Mouse (Mus musculus): Measurements from ENCODE around the gene Rwdd1. TPM values are rescaled to one million over a fixed set of nuclear protein-coding genes. Genes with fewer than 3 reads are reported as not detected.
"Not testable (repeated sequence)": the region's sequence is repeated elsewhere in the genome, so short reads cannot be mapped to it uniquely, and the experiment has no call there.

The Rwdd1 gene
- 115 and 176 TPM in 2 replicates for total RNA-seq (2017)

- ATAC-seq (replicated peaks in 1 of 2; ENCODE audit: insufficient read depth in 1 of 2, low FRiP score in 2 of 2, low TSS enrichment in 1 of 2, low read depth in 1 of 2, poor library complexity in 2 of 2, severe bottlenecking in 2 of 2) = peak; percentile 98
Observed at GRCm38 (mm10) chr10:34019302-34020075, at the start of gene Rwdd1. Gene Rwdd1, minus strand, starts transcription at chr10:34019624.

GRCm38 (mm10) chr10:34066591-34066990, 47.2 kb upstream of the Rwdd1 start:
- no peak for ATAC-seq (replicated peaks in 1 of 2; ENCODE audit: insufficient read depth in 1 of 2, low FRiP score in 2 of 2, low TSS enrichment in 1 of 2, low read depth in 1 of 2, poor library complexity in 2 of 2, severe bottlenecking in 2 of 2)

- ATAC-seq (replicated peaks in 1 of 2; ENCODE audit: insufficient read depth in 1 of 2, low FRiP score in 2 of 2, low TSS enrichment in 1 of 2, low read depth in 1 of 2, poor library complexity in 2 of 2, severe bottlenecking in 2 of 2) = peak; percentile 66 to 71
Observed at GRCm38 (mm10) chr10:34053987-34054386, 34.6 kb upstream of the Rwdd1 start.

GRCm38 (mm10) chr10:34044210-34044609, 24.8 kb upstream of the Rwdd1 start, which contains the start of gene Calhm4:
Gene Calhm4, minus strand, starts transcription at chr10:34044310.
- ATAC-seq (replicated peaks in 1 of 2; ENCODE audit: insufficient read depth in 1 of 2, low FRiP score in 2 of 2, low TSS enrichment in 1 of 2, low read depth in 1 of 2, poor library complexity in 2 of 2, severe bottlenecking in 2 of 2) = no peak

- no peak for ATAC-seq (replicated peaks in 1 of 2; ENCODE audit: insufficient read depth in 1 of 2, low FRiP score in 2 of 2, low TSS enrichment in 1 of 2, low read depth in 1 of 2, poor library complexity in 2 of 2, severe bottlenecking in 2 of 2)
Observed at GRCm38 (mm10) chr10:34037401-34037800, 18.0 kb upstream of the Rwdd1 start, which contains the start of gene Trappc3l. Gene Trappc3l, plus strand, starts transcription at chr10:34037597.

DNA sequence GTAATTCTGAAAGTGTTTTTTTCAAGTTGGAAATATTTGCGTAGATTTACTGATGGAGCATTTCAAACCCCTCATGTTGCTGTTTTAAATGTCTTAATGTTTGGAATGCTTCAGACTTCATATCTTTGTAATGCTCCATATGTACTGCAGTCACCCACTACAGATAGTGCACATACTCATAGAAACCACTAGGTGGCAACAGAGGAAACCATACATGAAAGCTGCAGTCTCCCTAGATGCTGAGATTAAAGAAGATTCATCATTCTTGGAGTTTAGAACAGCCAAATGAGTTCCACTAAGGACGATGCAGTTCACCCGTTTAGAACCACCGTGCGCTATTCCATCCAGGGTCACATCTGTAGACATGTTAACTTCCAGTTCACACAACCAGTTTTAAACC, 17.2 kb upstream of the Rwdd1 start:
- peak; percentile 80 to 82; a peak in 3 of 4 replicates for ATAC-seq (replicated peaks in 1 of 2; ENCODE audit: insufficient read depth in 1 of 2, low FRiP score in 2 of 2, low TSS enrichment in 1 of 2, low read depth in 1 of 2, poor library complexity in 2 of 2, severe bottlenecking in 2 of 2)

DNA sequence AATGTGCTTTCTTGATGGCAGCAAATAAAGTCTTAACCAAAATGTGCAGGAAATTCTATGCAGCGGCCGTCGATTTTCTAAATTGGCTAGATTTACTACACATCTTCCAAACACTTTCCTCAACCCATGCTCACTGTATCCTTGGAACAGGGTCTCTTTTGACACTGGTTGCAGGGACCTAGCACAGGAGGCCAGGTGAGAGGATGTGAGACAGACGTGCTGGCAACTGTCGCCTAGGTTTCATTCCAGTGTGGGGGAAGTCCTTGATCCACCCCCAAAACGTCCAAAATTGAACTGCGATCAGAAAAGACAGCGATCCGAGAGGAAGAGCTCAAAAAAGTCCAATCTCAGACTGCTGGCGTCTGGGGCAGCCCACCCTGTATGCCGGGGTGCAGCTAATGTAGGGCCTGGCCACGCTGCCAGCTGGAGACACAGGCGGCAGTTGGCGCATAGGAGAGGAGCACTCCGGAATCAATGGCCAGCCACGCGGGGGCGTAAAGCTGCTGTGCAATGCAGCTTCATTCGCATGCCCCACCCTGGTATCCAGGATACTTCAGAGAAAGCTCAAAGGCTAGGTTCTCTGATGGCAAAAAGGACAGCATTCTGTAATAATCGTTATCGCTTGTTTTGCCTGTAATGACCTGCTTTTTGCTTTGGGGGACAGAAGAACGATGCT, 14.3 kb upstream of the Rwdd1 start:
- ATAC-seq (replicated peaks in 1 of 2; ENCODE audit: insufficient read depth in 1 of 2, low FRiP score in 2 of 2, low TSS enrichment in 1 of 2, low read depth in 1 of 2, poor library complexity in 2 of 2, severe bottlenecking in 2 of 2) = peak; percentile 94

- ATAC-seq (replicated peaks in 1 of 2; ENCODE audit: insufficient read depth in 1 of 2, low FRiP score in 2 of 2, low TSS enrichment in 1 of 2, low read depth in 1 of 2, poor library complexity in 2 of 2, severe bottlenecking in 2 of 2) = peak in 1 of 2 experiments; percentile 35; a peak in 1 of 4 replicates
Observed at GRCm38 (mm10) chr10:34030322-34030721, 10.9 kb upstream of the Rwdd1 start.

DNA sequence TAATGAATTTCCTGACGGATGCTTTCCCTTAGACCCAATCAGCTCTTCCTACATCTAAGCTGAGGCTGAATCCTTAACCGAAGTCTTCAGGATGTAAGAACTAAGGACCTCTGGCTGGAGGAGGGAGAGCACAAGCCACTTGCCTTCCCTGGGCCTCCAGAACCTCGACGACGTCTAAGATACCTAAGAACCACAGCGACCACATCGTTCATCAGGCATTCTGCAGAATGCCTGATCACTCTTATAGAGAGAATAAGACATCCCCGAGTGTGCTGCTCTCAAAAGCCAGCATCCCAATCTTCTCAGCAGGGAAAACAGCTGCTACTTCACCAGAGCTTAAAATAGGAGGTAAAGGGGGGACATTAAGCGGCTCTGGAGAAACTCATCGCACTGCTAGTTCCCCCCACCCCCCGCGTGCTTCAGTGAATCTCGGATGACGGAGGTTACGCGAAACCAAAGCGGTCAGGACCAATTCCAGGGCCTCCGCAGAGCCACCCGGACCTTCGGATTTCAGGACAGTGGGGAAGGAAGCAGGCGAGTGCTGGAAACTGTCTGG, 600 bp downstream of the Rwdd1 start:
- 0 out of 4 replicates have a peak, but pooled peaks of 1 of the 2 experiments have one; percentile 4 for ATAC-seq (replicated peaks in 1 of 2; ENCODE audit: insufficient read depth in 1 of 2, low FRiP score in 2 of 2, low TSS enrichment in 1 of 2, low read depth in 1 of 2, poor library complexity in 2 of 2, severe bottlenecking in 2 of 2)

DNA sequence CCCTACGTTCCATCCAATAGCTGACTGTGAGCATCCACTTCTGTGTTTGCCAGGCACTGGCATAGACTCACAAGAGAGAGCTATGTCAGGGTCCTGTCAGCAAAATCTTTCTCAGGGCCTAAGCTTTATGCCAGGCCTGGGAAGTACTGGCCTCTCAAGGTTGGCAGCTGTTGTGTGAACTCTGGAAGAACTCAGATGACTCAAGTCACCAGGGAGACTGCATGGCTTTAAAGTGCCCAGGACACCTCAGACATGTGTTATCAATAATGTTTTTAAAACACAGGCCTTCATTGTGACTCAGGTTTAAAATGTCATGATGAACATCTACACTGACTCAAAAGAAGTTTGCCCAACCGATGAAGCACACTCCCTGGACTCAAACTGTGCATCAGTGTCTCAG, 6.2 kb downstream of the Rwdd1 start:
- no peak for ATAC-seq (replicated peaks in 1 of 2; ENCODE audit: insufficient read depth in 1 of 2, low FRiP score in 2 of 2, low TSS enrichment in 1 of 2, low read depth in 1 of 2, poor library complexity in 2 of 2, severe bottlenecking in 2 of 2)

GRCm38 (mm10) chr10:34012581-34012980, 6.8 kb downstream of the Rwdd1 start:
- no peak for ATAC-seq (replicated peaks in 1 of 2; ENCODE audit: insufficient read depth in 1 of 2, low FRiP score in 2 of 2, low TSS enrichment in 1 of 2, low read depth in 1 of 2, poor library complexity in 2 of 2, severe bottlenecking in 2 of 2)

DNA sequence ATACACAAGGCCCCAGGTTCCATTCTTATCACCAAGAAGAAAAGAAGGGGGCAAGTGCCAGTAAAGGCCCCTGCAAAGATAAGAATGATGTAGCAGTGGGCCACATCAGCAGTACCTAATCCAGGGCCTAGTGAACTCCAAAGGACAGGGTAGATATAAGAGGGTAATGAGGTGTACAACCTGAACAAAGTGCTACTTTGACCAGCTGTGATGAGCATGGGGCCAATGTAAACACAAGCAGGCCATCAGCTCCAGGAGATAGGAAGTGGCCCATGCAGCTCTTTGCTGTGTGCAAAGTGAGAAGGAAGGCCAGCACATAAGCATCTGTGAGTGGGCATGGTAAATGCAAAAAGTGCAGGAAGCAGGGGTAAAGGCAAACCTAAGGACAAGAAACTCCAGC, 21.0 kb downstream of the Rwdd1 start:
- ATAC-seq (replicated peaks in 1 of 2; ENCODE audit: insufficient read depth in 1 of 2, low FRiP score in 2 of 2, low TSS enrichment in 1 of 2, low read depth in 1 of 2, poor library complexity in 2 of 2, severe bottlenecking in 2 of 2) = no peak

DNA sequence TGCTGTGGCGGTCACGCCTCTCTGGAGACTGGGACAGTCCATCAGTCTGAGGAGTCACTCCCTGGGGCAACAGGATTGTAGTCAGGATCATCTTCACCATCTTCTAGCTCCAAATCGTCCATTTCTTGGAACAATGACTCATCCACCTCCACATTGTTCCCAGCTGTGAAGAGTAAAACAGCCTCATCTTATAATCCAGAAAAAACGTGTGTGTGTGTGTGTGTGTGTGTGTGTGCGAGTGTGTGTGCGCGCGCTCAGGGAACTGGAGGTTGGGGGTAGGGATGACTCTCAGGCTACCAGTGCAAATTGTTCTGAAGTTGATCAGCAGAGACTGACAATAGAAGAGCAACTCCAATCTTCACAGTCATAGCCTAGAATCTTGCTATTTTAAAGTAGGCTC, 22.7 kb downstream of the Rwdd1 start:
- ATAC-seq (replicated peaks in 1 of 2; ENCODE audit: insufficient read depth in 1 of 2, low FRiP score in 2 of 2, low TSS enrichment in 1 of 2, low read depth in 1 of 2, poor library complexity in 2 of 2, severe bottlenecking in 2 of 2) = not testable (repeated sequence)

- peak; percentile 98 for ATAC-seq (replicated peaks in 1 of 2; ENCODE audit: insufficient read depth in 1 of 2, low FRiP score in 2 of 2, low TSS enrichment in 1 of 2, low read depth in 1 of 2, poor library complexity in 2 of 2, severe bottlenecking in 2 of 2)
Observed at GRCm38 (mm10) chr10:33986771-33987170, 32.7 kb downstream of the Rwdd1 start.

- no peak for ATAC-seq (replicated peaks in 1 of 2; ENCODE audit: insufficient read depth in 1 of 2, low FRiP score in 2 of 2, low TSS enrichment in 1 of 2, low read depth in 1 of 2, poor library complexity in 2 of 2, severe bottlenecking in 2 of 2)
Observed at GRCm38 (mm10) chr10:33974781-33975494, 44.5 kb downstream of the Rwdd1 start.

DNA sequence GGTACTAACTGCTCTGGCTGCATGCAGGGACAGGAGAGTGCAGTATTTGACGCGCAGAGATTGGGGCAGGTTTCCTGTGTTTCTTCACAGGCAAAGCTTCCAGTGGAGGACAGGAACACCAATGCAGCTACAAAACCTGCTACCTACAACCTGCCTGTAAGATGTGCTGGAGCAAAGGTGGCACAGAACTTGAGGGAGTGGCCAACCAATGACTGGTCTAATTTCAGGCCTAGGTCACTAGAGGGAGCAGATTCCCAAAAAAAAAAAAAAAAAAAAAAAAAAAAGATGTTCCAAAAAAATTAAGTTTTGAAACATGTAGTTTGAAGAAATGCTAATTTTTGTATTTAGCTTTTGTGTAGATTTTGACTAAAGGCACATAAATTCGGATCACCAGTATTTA, 66.9 kb downstream of the Rwdd1 start:
- ATAC-seq (replicated peaks in 1 of 2; ENCODE audit: insufficient read depth in 1 of 2, low FRiP score in 2 of 2, low TSS enrichment in 1 of 2, low read depth in 1 of 2, poor library complexity in 2 of 2, severe bottlenecking in 2 of 2) = no peak

- peak; percentile 98 to 99 for ATAC-seq (replicated peaks in 1 of 2; ENCODE audit: insufficient read depth in 1 of 2, low FRiP score in 2 of 2, low TSS enrichment in 1 of 2, low read depth in 1 of 2, poor library complexity in 2 of 2, severe bottlenecking in 2 of 2)
Observed at GRCm38 (mm10) chr10:33950803-33951583, 68.4 kb downstream of the Rwdd1 start, which contains the start of gene Zup1. Gene Zup1, minus strand, starts transcription at chr10:33951269.
